1 mouse cellular context compared by ENCODE assay signal in the genomic region with DNA sequence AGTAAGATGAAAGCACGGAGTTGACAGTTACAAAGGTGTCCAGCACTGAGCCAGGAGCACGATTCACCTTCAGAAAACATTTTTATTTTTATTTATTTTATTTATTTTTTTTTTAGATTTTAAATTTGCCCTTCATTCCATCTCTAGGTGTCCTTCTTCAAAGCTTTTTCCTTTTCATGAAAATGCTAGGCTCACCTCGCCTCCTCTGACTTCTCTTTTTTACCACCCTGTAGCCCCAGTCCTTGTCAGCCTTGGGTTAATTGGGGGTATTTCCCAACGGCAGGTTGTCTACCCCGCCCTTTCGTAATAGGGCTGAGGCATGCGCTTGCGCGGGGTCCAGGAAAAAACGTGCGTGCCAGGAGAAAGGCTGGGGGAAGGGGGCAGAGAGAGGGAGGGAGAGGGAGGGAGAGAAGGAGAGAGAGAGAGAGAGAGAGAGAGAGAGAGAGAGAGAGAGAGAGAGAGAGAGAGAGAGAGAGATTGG.
TF ChIP-seq lines count a peak whose summit lies in the region.

No protein-coding gene starts in this region.

TF ChIP-seq in CH12.LX, 34 proteins besides CTCF, POLR2A, EP300 and RAD21 (continued from another document):
- TF ChIP-seq ZMIZ1 (IDR thresholded peaks at IDR 0.05; ENCODE audit: low read depth, low read length): no peak
- TF ChIP-seq PAX5 (IDR thresholded peaks at IDR 0.05; ENCODE audit: low read length): no peak
- no peak for TF ChIP-seq MAFK (IDR thresholded peaks at IDR 0.05; ENCODE audit: insufficient replicate concordance, low read length)
- TF ChIP-seq GABPA (IDR thresholded peaks at IDR 0.05; ENCODE audit: insufficient replicate concordance, low read depth, low read length): no peak
- no peak for TF ChIP-seq E2F4 (IDR thresholded peaks at IDR 0.05; ENCODE audit: insufficient replicate concordance, low read depth, low read length)
- TF ChIP-seq JUN (IDR thresholded peaks at IDR 0.05; ENCODE audit: insufficient read depth, low read depth, low read length): no peak
- TF ChIP-seq MAX (IDR thresholded peaks at IDR 0.05; ENCODE audit: low read length): peak; percentile 58; the same call in 1 of the 2 replicates
- TF ChIP-seq ZKSCAN1 (IDR thresholded peaks at IDR 0.05; ENCODE audit: borderline replicate concordance, low read depth, low read length): no peak
- no peak; the same call in 1 of the 2 replicates for TF ChIP-seq RCOR1 (conservative IDR thresholded peaks at IDR 0.05; ENCODE audit: low read depth, low read length)
- TF ChIP-seq ZNF384 (IDR thresholded peaks at IDR 0.05; ENCODE audit: low read depth, low read length): peak; percentile 69
- TF ChIP-seq SMC3 (IDR thresholded peaks at IDR 0.05; ENCODE audit: low read depth, low read length): no peak
- peak; percentile 75 for TF ChIP-seq ETS1 (conservative IDR thresholded peaks at IDR 0.05; ENCODE audit: low read depth, low read length)
- peak; percentile 69; the same call in 1 of the 2 replicates for TF ChIP-seq MEF2A (IDR thresholded peaks at IDR 0.05; ENCODE audit: borderline replicate concordance, low read depth, low read length)
- TF ChIP-seq JUND (conservative IDR thresholded peaks at IDR 0.05; ENCODE audit: low read depth, low read length): no peak
- no peak for TF ChIP-seq NELFE (IDR thresholded peaks at IDR 0.05; ENCODE audit: low read depth, low read length)
- peak; percentile 95 for TF ChIP-seq CHD1 (IDR thresholded peaks at IDR 0.05; ENCODE audit: low read depth, low read length)
- TF ChIP-seq POLR2AphosphoS2 (IDR thresholded peaks at IDR 0.05; ENCODE audit: low read depth, low read length): no peak
- 0 out of 2 replicates have a peak, but pooled peaks have one; percentile 22 for TF ChIP-seq IRF4 (IDR thresholded peaks at IDR 0.05; ENCODE audit: low read depth, low read length)
- no peak for TF ChIP-seq ELF1 (IDR thresholded peaks at IDR 0.05; ENCODE audit: low read depth, low read length)
- TF ChIP-seq BHLHE40 (IDR thresholded peaks at IDR 0.05; ENCODE audit: low read depth, low read length): peak; percentile 96
- TF ChIP-seq USF2 (conservative IDR thresholded peaks at IDR 0.05; ENCODE audit: low read depth, low read length): no peak
- TF ChIP-seq CHD2 (IDR thresholded peaks at IDR 0.05; ENCODE audit: low read length): no peak; the same call in 1 of the 2 replicates
